Mouse (Mus musculus) skeletal muscle tissue, adult 2 months (tissue): ENCODE measurements around the gene Tnfaip8l3.
"Not testable (repeated sequence)": the region's sequence is repeated elsewhere in the genome, so short reads cannot be mapped to it uniquely, and the experiment has no call there.

Experiments
- DNase-seq: peaks from one replicate; pipeline ENCODE4 v3.0.0-alpha.2; 2012; ENCODE audit warnings: low read depth, low spot score

The Tnfaip8l3 gene

DNA sequence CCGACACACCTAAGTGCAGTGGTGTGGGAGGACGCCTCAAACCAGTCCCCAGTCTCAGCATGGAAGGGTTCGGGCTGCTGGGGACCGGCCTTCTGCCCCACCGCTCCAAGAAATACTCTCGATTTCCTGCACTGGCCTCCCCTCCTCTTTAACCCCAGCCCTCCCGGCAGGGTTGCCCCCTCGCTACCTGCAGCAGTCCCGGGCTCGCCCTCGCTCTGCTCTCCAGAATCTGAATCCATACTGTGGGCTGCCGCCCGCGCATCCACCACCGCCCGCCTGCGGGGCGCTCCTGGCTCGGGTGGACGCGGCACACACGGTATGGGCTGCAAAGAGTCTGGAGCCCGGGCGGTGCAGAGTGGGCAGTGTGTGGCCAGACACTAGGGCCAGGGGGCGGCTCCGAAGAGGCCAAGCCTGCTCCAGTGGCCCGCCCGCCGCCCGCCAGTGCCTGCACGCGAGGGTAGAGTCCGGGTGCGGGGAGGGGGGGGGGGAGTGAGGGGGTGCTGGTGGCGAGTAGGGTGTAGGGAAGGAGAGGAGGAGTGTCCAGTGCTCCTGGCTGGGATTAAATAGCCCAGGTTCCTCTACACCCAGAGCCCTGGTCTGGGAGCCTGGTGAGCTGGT, at the start of gene Tnfaip8l3:
TSS of gene Tnfaip8l3 (minus strand) at position 357 of the 618 bp plus-strand sequence.
- no peak for DNase-seq

DNA sequence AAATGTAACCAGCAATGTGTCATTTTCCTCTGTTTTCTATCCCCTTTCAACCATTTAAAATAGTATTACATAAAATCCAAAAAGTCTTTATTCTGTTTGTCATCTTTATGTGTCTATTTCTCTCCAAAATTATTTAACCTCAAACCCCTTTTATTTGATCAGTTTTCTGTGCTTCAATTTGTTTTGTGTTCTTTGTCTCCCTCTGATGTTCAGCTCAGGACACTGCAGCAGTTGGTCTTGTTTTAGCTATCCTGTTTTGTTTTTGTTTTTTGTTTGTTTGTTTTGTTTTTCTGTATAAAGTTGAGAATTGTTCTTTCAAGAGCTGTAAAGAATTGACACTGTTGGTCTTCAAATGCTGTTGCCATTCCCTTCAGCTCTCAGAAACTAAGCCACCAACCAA, 44.5 kb upstream of the Tnfaip8l3 start:
- no peak for DNase-seq

DNA sequence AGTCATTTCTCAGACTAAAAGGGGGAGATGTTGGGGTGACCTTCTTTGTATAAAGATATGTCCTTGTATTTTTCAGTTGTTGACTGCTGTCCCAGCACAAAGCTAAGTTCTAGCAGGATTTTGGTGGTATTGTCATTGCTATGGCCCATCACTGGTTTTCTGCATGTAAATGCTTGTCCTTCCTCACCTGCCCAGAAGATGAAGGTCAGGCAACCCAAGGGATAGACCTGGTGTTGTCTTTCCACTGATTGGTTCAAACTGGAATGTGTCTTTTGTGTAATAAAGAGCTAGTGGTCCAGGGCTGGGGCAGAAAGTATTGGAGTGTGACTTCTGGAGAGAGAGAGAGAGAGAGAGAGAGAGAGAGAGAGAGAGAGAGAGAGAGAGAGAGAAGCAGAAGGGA, 30.4 kb upstream of the Tnfaip8l3 start:
- DNase-seq, result no peak

DNA sequence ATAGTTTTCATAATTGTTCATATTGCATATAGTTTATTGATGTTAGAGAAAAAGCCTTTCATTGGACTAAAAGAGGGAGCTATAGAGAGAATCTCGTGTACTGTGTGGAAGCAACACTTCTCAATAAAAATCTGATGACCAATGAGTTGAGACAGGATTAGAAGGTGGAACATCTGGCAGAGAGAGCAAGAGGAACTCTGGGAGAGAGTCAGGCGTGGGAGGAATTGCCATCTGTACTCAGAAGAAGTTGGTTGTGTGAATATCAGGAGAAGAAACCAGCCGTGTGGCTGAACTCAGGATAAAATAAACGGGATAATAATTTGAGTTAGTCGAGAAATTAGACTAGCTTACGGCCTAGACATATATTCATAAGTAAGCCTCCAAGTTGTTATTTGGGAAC, 28.9 kb upstream of the Tnfaip8l3 start:
- DNase-seq, result no peak

DNA sequence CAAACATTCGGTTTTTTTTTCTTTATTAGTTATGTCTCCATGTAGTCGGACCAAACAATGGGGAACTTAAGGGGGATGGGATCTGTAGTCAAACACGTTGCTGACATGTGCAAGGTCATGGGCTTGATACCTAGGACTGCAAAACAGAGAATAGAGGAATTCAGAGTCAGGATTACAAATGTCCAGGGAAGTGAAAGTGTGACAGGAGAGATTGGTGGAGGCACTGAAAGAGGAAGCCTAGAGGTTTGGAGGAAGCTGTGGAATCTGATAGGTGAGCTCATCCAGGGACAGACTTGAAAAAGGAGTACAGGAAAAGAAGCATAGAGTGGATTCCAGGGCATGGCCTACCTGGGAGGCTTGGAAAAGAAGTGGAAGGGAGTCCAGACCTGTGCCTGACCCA, 16.1 kb upstream of the Tnfaip8l3 start:
- no peak for DNase-seq

DNA sequence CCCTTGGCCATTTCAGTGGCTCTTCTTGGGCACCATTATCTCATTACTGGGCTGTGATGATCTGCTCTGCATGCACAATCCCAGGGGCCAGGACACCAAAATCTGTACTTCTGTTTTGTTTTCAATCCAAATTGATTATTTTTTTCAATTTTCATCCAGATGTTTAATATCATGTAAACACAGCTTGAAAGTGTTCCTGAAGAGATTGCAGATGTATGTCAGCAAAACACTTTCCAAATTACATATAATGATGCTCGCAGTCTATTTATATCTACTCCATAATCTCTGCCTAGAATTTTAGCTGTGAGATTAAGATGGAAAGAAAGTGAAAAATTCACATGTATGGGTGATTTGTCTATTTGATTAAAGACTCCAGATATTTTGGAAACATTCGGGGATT, 9.6 kb upstream of the Tnfaip8l3 start:
- DNase-seq, result no peak

DNA sequence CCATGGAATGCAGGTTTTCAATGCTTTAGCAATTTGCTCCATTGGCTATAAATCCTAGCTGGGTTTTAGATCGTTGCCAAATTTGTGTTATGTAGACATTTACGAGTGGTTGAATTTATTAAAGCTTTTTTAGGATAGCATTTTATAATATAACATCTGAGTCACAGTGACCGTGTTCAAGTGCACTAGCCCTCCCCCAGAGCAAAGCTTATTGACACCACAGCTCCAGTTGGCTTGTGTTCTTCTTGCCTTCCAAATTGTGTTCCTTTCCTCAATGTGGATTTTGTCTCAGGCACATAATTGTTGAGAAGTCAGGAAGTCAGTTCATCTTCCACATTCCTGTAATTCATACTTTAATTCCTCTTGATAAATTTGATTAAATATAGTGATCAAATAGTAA, 6.7 kb upstream of the Tnfaip8l3 start:
- DNase-seq, result no peak

DNA sequence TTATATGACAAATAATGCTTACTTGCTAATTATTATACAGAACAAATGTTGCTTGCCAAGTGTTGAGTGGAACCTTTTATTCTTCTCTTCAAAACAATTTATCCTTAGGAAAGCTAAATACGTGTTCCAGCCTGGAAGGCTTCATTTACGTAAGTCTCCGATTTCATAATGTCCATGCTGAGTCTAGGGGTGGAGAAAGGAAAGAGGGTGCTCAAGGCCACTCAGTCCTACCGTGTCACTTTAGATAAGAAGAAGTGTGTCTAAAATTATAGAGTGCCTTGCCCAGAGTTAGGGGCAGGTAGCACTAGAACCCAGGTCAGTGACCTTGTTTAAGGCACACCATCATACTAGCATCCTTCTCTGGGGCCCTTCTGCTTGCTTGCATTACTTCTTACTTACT, 5.5 kb upstream of the Tnfaip8l3 start:
- no peak for DNase-seq

DNA sequence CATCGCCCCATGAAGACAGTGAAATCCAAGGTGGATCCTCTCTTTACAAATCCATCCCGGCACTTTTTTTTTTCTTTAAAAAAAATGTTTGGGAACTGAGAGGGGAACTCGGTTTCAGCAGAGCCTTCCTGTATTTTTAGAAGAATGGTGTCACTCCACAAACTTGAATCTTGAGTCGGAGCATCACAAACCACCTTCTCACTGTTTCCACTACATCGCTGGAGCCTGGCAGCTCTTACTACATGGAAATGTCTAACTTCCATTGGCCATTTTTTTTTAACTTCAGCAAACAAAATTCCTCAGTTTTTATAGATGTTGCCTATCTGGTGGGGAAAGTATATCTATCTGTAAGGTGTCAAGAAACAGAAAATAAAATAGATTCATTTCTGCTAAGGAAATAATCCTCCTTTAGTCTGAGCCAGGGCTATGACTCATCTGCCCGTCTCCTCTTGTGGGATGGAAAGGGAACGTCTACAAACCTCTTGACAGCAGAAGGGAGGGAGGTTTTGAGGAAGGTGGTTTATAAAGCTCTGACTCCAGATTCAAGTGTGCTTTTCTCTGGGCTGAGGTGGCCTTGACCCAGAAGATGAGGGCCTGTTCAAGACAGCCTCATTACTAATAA, 3.4 kb upstream of the Tnfaip8l3 start:
- no peak for DNase-seq

DNA sequence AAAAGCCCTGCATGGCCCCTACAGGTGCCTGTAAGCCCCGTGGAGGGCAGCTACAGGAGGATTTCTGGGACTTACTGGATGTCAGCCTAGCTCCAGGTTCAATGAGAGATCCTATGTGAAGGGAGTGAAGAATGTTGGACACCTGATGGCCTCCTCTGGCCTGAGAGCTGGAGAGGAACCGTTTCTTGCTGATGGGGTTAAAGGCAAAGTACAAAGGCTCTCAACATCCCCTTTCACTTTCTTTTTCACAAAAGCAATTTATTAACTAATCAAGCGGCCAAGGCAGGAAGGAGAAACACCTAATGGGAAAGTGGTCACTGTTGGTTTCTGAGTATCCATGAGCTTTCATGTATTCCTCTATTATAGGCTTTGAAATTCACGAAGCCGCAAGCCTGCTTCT, 1.0 kb upstream of the Tnfaip8l3 start:
- no peak for DNase-seq

DNA sequence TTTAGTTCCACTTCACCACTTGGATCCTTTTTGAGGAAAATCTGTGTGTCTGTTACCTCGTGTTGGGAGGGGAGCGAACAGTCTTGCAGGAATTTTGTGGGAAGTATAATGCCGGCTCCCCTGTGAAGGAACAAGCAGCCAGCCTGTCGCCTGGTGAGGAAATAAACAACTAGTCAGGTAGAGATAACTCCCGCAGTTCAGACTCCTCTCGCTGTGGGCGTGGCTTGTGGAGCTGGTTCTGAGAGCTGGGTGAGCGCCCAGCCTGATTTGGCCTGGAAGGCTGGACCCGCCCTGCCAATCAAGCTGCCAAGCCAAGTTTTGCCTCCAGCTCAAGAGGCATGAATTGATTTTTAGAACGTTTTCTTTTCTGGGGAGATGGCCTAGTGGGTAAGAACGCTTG, 589 bp upstream of the Tnfaip8l3 start:
- DNase-seq, result peak; percentile 40

DNA sequence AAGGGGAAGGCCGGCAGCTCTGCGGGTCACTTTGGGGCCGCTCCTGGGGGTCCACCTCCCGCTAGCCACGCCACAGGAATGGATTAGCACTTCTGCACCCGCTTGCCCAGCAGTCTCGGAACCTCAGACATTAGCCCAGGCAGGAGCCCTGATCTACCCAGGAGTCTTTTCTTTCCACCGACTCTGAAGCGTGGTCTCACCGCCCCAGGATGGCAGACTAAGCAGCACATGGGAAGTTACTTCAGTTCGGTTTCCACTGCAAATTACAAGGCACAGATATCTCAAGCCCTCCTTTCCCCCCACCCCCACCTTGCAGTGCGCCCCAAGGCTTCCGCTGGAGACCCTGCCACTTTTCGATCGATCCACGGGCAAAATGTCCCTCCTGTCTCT, 551 bp downstream of the Tnfaip8l3 start:
- DNase-seq, result no peak

DNA sequence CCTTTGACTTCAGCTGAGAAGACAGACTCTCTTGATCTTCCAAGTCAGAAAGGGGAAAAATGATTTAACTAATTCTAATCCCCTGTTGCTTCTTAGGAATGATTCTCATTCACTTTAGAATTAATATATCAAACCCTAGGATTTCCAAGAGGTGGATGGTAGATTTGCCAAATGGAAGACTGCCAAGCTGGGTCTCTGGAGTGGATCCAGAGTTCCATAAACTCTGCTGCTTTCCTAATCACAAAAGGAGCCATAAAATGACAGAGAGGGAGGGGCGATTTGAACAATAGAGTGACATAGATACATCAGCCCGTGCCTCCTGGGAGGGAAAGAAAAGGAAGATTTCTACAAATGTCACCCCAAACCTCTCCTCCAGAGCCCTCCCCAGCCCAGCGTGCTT, 3.4 kb downstream of the Tnfaip8l3 start:
- DNase-seq, result no peak

DNA sequence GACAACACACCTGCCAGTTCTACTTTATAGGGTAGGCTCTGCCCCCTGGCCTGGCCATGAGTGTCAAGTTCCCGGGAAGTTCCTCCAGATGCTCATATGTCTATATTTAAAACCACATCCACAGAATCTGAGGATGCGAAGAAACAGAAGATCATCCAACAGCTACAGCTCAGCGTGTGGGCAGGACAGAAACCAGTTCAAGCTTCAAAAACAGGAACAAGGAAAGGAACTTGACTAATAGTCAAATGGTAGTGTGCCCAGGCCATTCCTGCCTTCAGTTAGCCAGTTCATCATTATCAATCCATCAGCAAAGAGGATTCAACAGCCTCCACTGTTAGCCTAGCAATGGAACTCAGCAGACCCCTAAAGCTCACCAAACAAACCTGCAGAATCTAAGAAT, 4.5 kb downstream of the Tnfaip8l3 start:
- no peak for DNase-seq

DNA sequence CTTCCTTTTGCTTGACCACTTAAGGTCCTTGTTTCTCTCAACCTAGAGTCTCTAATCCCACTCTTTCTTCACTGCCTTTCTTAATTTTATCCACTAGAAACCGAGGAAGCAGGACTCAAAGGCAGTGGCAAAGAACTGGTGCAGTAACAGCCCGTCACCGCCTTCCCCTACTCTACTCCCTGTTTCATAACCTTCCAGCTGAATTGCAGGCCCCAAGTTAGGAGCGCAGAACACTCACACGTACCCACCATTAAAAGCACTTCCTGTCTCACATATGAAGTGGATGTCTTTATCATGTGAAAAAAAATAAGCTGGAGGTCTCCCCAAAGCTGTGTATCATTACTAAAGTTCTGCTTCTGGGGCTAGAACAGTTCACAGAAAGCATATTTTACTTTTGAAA, 6.5 kb downstream of the Tnfaip8l3 start:
- no peak for DNase-seq

DNA sequence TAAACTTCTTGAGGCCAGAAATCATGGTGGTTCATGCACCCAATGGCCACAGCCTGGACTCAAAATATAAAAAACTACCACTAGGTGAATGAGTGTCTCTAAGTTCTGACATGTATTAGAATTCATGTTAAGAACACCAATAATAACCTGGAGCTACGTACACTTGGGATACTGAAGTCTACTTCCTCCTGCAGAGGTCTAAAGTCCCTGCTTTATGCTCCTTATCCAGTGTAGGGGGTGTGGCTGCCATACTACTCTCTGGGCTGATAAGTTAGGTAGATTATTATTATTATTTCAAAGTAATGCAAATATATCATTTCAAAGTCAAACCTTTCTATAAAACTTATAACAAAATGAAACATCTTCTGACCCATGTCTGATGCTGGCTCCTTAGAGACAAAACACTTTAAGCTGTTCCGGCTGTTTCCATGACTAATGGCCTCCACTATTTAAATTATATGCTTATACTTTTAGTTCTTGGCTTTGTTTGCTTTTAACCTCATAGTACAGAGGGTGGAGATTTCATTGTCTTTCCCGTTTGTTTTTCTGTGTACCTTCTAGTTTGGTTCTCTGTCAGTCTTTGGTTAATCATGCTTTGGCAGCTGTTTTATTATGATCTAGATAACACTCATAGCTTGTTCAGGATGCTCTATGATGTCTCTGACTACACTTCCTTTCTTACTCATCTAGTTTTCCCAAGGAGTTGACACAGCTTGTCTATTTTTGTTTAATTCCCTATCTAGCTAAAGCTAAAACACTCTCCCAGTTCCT, 16.7 kb downstream of the Tnfaip8l3 start:
- no peak for DNase-seq

DNA sequence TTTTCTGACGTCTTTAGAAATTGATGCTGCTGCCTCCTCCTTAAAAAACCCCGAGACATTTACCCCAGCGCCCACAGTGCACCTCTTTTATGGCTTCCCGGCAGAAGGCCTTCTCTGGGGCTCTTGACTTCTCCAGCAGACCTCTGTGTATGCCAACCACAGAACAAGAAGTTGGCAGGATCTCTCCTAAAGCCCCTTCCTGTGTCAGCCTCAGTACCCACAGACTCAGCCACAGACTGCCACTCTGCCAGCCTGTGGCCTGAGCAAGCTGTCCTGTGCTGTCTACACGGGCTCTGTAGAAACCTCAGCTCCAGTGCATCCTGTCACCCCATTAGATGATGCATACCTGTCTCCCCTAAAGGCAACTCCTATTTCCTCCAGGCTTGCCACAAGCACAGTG, 19.2 kb downstream of the Tnfaip8l3 start:
- DNase-seq, result no peak

DNA sequence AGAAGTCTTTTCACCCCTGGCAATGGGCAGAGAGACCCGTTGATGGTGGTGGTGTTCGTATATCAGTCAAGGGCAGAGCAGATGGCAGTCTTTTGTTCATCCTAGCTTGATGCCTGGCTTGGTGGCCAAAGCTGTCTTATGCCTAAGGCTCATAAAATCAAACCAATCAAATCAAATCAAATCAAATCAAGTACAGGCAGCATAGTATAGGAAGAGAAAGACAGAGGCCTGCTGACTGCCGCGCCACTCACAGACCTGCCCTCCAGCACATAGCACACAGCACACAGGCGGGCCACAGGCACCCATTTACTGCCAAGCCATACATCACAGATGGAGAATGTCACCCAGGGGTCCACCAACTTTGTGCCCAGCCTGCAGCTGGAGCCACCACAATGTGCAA, 25.1 kb downstream of the Tnfaip8l3 start:
- DNase-seq, result no peak

DNA sequence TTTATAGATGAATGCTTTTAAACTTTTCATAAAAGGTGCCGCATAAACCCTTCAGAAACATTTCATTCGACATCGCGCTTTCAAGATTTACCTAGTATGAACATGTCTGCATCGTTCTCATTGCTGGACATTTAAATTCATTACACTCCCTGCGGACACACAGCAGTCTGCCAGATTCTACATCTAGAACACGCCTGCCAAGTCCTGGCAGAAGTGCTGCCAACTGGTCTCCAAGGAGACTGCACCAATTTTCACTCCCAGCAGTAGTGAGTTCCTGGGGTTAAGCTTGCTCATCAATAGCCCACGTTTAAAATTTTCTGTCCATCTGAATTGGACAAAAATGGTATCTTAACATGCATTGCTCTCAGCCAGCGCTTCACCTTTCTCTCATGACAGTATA, 30.5 kb downstream of the Tnfaip8l3 start:
- DNase-seq, result no peak

DNA sequence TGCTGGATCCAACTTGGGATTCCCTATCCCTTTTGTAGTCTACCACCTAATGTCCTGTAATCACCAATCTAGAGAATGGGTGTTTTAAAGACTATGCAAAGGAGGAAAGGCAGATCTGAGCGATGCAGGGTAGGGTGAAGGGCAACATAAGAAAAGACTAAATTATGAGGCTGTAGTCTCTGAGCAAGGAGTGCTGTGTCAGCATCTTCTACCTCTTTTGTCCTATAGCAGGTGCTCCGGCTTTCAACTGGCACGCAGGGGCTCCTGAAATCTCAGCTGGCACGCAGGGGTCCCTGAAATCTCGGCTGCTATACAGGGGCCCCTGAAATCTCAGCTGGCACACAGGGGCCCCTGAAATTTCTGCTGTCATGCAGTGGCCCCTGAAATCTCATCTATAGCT, 33.5 kb downstream of the Tnfaip8l3 start:
- no peak for DNase-seq

DNA sequence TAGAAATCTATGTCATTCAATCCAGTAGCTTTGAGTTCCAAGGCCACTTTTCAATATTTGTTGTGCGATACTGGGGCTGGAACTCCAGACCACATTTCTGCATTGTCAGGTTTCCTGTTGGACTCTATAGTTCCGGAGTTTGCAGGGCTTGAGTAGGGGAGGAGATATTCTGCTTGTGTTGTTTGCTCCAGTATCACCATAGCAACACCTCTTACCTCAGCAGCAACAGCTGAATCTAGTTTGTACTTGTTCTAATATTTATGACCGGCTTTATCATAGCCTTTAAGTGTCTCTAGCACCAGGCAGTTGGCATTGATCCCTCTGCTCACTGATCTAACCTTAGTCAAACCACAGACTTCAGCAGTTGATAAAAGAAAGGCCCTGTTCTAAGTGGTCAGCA, 45.4 kb downstream of the Tnfaip8l3 start:
- DNase-seq, result peak; percentile 7

DNA sequence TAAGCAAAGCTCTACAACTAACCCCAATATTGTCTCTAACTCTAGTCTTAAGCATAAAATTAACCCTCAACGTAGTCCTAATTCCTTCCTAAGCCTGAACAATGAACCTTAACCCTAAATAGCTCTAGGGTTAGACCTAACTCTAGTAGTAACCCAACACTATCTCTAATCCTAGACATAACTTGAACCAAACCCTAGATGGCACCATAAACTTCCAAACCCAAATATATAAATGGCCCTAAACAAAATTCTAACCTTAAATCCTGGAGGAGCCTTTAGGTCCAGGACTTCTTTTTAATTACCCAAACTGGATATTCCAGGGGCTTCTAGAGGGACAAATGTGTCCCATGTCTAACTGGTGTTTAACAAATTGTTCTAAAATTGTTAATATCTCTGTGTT, 73.7 kb downstream of the Tnfaip8l3 start:
- no peak for DNase-seq

DNA sequence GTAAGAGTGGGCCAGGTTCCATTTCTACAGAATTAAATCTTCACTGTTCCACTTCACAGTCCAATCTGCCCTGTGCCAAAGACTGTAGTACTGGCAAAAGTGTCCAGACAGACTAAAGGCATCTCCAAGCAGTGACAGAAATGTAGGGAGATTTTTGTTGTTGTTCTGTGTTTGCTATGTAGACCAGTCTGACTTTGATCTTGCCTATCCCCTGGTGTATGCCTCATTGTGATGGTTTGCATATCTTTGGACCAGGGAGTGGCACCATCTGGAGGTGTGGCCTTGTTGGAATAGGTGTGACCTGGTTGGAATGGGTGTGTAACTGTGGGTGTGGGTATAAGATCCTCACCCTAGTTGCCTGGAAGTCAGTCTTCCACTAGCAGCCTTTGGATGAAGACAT, 75.6 kb downstream of the Tnfaip8l3 start:
- not testable (repeated sequence) for DNase-seq
